Mouse (Mus musculus): ENCODE results near the gene Lmx1a. TPM values are rescaled to one million over a fixed set of nuclear protein-coding genes. Genes with fewer than 3 reads are reported as not detected.
A peak's percentile ranks its signal among the peaks of the same experiment; 100 is the strongest.

Gene Lmx1a
- polyA plus RNA-seq, 1 experiment, result 0.18 TPM

- Histone ChIP-seq H3K27me3 (ENCODE audit: control insufficient read depth, insufficient read depth, low read length, poor library complexity, severe bottlenecking) (no peaks in the 10 kb centered on the region), H3K4me3 (ENCODE audit: low read depth, low read length) (no peak overlapping the region), H3K36me3 (ENCODE audit: control insufficient read depth, insufficient read depth, low read length, poor library complexity, severe bottlenecking) (no peaks in the 10 kb centered on the region), H3K27ac (ENCODE audit: insufficient read depth, low read length) (no peak overlapping the region), H3K9me3 (replicated peaks; ENCODE audit: control insufficient read depth, insufficient read depth, low read length, poor library complexity, severe bottlenecking) (no peaks in the 10 kb centered on the region), H3K4me1 (ENCODE audit: control insufficient read depth, insufficient read depth, low read length) (no peaks in the 10 kb centered on the region), H3K9ac (ENCODE audit: low read depth, poor library complexity, severe bottlenecking) (no peak overlapping the region)
- TF ChIP-seq POLR2A (IDR thresholded peaks at IDR 0.05; ENCODE audit: insufficient read depth, low read length), result no peak
- TF ChIP-seq EP300 (IDR thresholded peaks at IDR 0.05; ENCODE audit: insufficient read depth, low read depth, low read length), result peak; percentile 89
- TF ChIP-seq CTCF (IDR thresholded peaks at IDR 0.05; ENCODE audit: low read depth, low read length), result no peak
Observed at GRCm38 (mm10) chr1:167854801-167855200, 165.8 kb downstream of the Lmx1a start.

GRCm38 (mm10) chr1:167872028-167872427 lies 183.0 kb downstream of the Lmx1a start:
- TF ChIP-seq CTCF (IDR thresholded peaks at IDR 0.05; ENCODE audit: low read depth, low read length) (peak; percentile 39), EP300 (IDR thresholded peaks at IDR 0.05; ENCODE audit: insufficient read depth, low read depth, low read length) (no peak)
- Histone ChIP-seq H3K9me3 (replicated peaks; ENCODE audit: control insufficient read depth, insufficient read depth, low read length, poor library complexity, severe bottlenecking) (no peaks in the 10 kb centered on the region), H3K27ac (ENCODE audit: insufficient read depth, low read length) (no peak overlapping the region), H3K36me3 (ENCODE audit: control insufficient read depth, insufficient read depth, low read length, poor library complexity, severe bottlenecking) (no peaks in the 10 kb centered on the region), H3K4me1 (ENCODE audit: control insufficient read depth, insufficient read depth, low read length) (no peaks in the 10 kb centered on the region), H3K4me3 (ENCODE audit: low read depth, low read length) (no peak overlapping the region), H3K27me3 (ENCODE audit: control insufficient read depth, insufficient read depth, low read length, poor library complexity, severe bottlenecking) (no peaks in the 10 kb centered on the region), H3K9ac (ENCODE audit: low read depth, poor library complexity, severe bottlenecking) (no peak overlapping the region)

- Histone ChIP-seq H3K9me3 (replicated peaks; ENCODE audit: control insufficient read depth, insufficient read depth, low read length, poor library complexity, severe bottlenecking) (no peaks in the 10 kb centered on the region; the same call in 1 of the 2 replicates), H3K36me3 (ENCODE audit: control insufficient read depth, insufficient read depth, low read length, poor library complexity, severe bottlenecking) (no peaks in the 10 kb centered on the region), H3K4me1 (ENCODE audit: control insufficient read depth, insufficient read depth, low read length) (no peaks in the 10 kb centered on the region), H3K27ac (ENCODE audit: insufficient read depth, low read length) (no peak overlapping the region), H3K27me3 (ENCODE audit: control insufficient read depth, insufficient read depth, low read length, poor library complexity, severe bottlenecking) (no peaks in the 10 kb centered on the region), H3K9ac (ENCODE audit: low read depth, poor library complexity, severe bottlenecking) (no peak overlapping the region), H3K4me3 (ENCODE audit: low read depth, low read length) (no peak overlapping the region)
- TF ChIP-seq CTCF (IDR thresholded peaks at IDR 0.05; ENCODE audit: low read depth, low read length) (no peak), EP300 (IDR thresholded peaks at IDR 0.05; ENCODE audit: insufficient read depth, low read depth, low read length) (no peak), POLR2A (IDR thresholded peaks at IDR 0.05; ENCODE audit: insufficient read depth, low read length) (no peak)
Observed at GRCm38 (mm10) chr1:167874099-167874498, 185.1 kb downstream of the Lmx1a start.

- no peak overlapping the region for H3K4me3 ChIP-seq (ENCODE audit: low read depth, low read length)
- no peak for TF ChIP-seq POLR2A (IDR thresholded peaks at IDR 0.05; ENCODE audit: insufficient read depth, low read length)
- no peak for TF ChIP-seq EP300 (IDR thresholded peaks at IDR 0.05; ENCODE audit: insufficient read depth, low read depth, low read length)
- no peak for TF ChIP-seq CTCF (IDR thresholded peaks at IDR 0.05; ENCODE audit: low read depth, low read length)
- H3K9ac ChIP-seq (ENCODE audit: low read depth, poor library complexity, severe bottlenecking), result no peak overlapping the region
- H3K27me3 ChIP-seq (ENCODE audit: control insufficient read depth, insufficient read depth, low read length, poor library complexity, severe bottlenecking), result no peaks in the 10 kb centered on the region
- H3K9me3 ChIP-seq (replicated peaks; ENCODE audit: control insufficient read depth, insufficient read depth, low read length, poor library complexity, severe bottlenecking), result no peaks in the 10 kb centered on the region; the same call in 1 of the 2 replicates
- no peaks in the 10 kb centered on the region for H3K4me1 ChIP-seq (ENCODE audit: control insufficient read depth, insufficient read depth, low read length)
- H3K36me3 ChIP-seq (ENCODE audit: control insufficient read depth, insufficient read depth, low read length, poor library complexity, severe bottlenecking), result no peaks in the 10 kb centered on the region
- H3K27ac ChIP-seq (ENCODE audit: insufficient read depth, low read length), result no peak overlapping the region
Observed at GRCm38 (mm10) chr1:167877931-167878330, 188.9 kb downstream of the Lmx1a start.

GRCm38 (mm10) chr1:167878354-167878753 lies 189.3 kb downstream of the Lmx1a start:
- H3K4me1 ChIP-seq (ENCODE audit: control insufficient read depth, insufficient read depth, low read length), result no peaks in the 10 kb centered on the region
- H3K36me3 ChIP-seq (ENCODE audit: control insufficient read depth, insufficient read depth, low read length, poor library complexity, severe bottlenecking), result no peaks in the 10 kb centered on the region
- H3K9ac ChIP-seq (ENCODE audit: low read depth, poor library complexity, severe bottlenecking), result no peak overlapping the region
- H3K27me3 ChIP-seq (ENCODE audit: control insufficient read depth, insufficient read depth, low read length, poor library complexity, severe bottlenecking), result no peaks in the 10 kb centered on the region
- no peaks in the 10 kb centered on the region; the same call in 1 of the 2 replicates for H3K9me3 ChIP-seq (replicated peaks; ENCODE audit: control insufficient read depth, insufficient read depth, low read length, poor library complexity, severe bottlenecking)
- no peak for TF ChIP-seq EP300 (IDR thresholded peaks at IDR 0.05; ENCODE audit: insufficient read depth, low read depth, low read length)
- H3K4me3 ChIP-seq (ENCODE audit: low read depth, low read length), result no peak overlapping the region
- no peak overlapping the region for H3K27ac ChIP-seq (ENCODE audit: insufficient read depth, low read length)

GRCm38 (mm10) chr1:167885776-167886175 lies 196.7 kb downstream of the Lmx1a start:
- H3K27me3 ChIP-seq (ENCODE audit: control insufficient read depth, insufficient read depth, low read length, poor library complexity, severe bottlenecking), result no peaks in the 10 kb centered on the region
- H3K27ac ChIP-seq (ENCODE audit: insufficient read depth, low read length), result no peak overlapping the region
- H3K9ac ChIP-seq (ENCODE audit: low read depth, poor library complexity, severe bottlenecking), result no peak overlapping the region
- H3K36me3 ChIP-seq (ENCODE audit: control insufficient read depth, insufficient read depth, low read length, poor library complexity, severe bottlenecking), result no peaks in the 10 kb centered on the region
- H3K4me1 ChIP-seq (ENCODE audit: control insufficient read depth, insufficient read depth, low read length), result no peaks in the 10 kb centered on the region
- no peaks in the 10 kb centered on the region for H3K9me3 ChIP-seq (replicated peaks; ENCODE audit: control insufficient read depth, insufficient read depth, low read length, poor library complexity, severe bottlenecking)
- no peak overlapping the region for H3K4me3 ChIP-seq (ENCODE audit: low read depth, low read length)
- no peak for TF ChIP-seq POLR2A (IDR thresholded peaks at IDR 0.05; ENCODE audit: insufficient read depth, low read length)
- no peak for TF ChIP-seq EP300 (IDR thresholded peaks at IDR 0.05; ENCODE audit: insufficient read depth, low read depth, low read length)
- no peak for TF ChIP-seq CTCF (IDR thresholded peaks at IDR 0.05; ENCODE audit: low read depth, low read length)

Data from ES-Bruce4 (cell line).